Mouse (Mus musculus) liver, embryonic 14.5 days (tissue): Measurements from ENCODE around the gene Trmt44. TPM values are rescaled to one million over a fixed set of nuclear protein-coding genes. Genes with fewer than 3 reads are reported as not detected.

Experiments
- ATAC-seq: fragments of 200-750 bp; cut with Nextera tagmentation; 2 replicates; pipeline ENCODE4 v1.8.0; 2017; ENCODE audit warnings: moderate number of reproducible peaks, mild to moderate bottlenecking, moderate library complexity; ENCODE audit not compliant: insufficient read depth
- DNase-seq, 3 experiments: peaks; one replicate each; pipeline ENCODE4 v3.0.0-alpha.2; 2012 to 2013; ENCODE audit warnings: low read depth in 3 of 3, low spot score in 3 of 3
- H3K27ac ChIP-seq: fragments of 300-500 bp; sonication (generic); 2 replicates; pipeline ENCODE4 v1.5.1; 2014; ENCODE audit warnings: moderate library complexity, mild to moderate bottlenecking, control low read depth, inconsistent platforms
- H3K27me3 ChIP-seq: fragments of 300-500 bp; sonication (generic); 2 replicates; pipeline ENCODE4 v1.6.1; 2014; ENCODE audit warnings: mild to moderate bottlenecking, low read length, moderate library complexity; ENCODE audit not compliant: control insufficient read depth, insufficient read depth
- H3K36me3 ChIP-seq: fragments of 300-500 bp; sonication (generic); replicated peaks from 2 replicates; pipeline ENCODE4 v1.6.1; 2014; ENCODE audit warnings: low read depth; ENCODE audit not compliant: control insufficient read depth, insufficient read depth
- H3K4me1 ChIP-seq, 2 experiments: fragments of 200-500 bp in 1 of 2; fragments of 300-500 bp in 1 of 2; sonication (generic) in 1 of 2; replicated peaks; 2 replicates each; pipeline ENCODE4 v1.6.1; 2012 to 2014; ENCODE audit warnings: antibody characterized with exemption in 1 of 2, inconsistent platforms in 1 of 2, low read length in 1 of 2; ENCODE audit not compliant: control insufficient read depth in 2 of 2, insufficient read depth in 2 of 2
- H3K4me2 ChIP-seq: fragments of 300-500 bp; sonication (generic); 2 replicates; pipeline ENCODE4 v1.6.1; 2014; ENCODE audit warnings: low read depth, mild to moderate bottlenecking, control low read depth, moderate library complexity
- H3K4me3 ChIP-seq, 2 experiments: fragments of 200-500 bp in 1 of 2; fragments of 300-500 bp in 1 of 2; sonication (generic) in 1 of 2; 2 replicates each; pipeline ENCODE4 v1.5.1; 2012 to 2014; ENCODE audit warnings: low read depth in 2 of 2, low read length in 2 of 2, mild to moderate bottlenecking in 2 of 2, control low read depth in 1 of 2, inconsistent platforms in 1 of 2, moderate library complexity in 1 of 2; ENCODE audit not compliant: insufficient read depth in 1 of 2
- H3K9ac ChIP-seq: fragments of 300-500 bp; sonication (generic); replicated peaks from 2 replicates; pipeline ENCODE4 v1.6.1; 2014; ENCODE audit warnings: mild to moderate bottlenecking, control low read depth, moderate library complexity
- H3K9me3 ChIP-seq: fragments of 300-500 bp; sonication (generic); 2 replicates; pipeline ENCODE4 v1.6.1; 2016; ENCODE audit warnings: low read length, mixed read lengths; ENCODE audit not compliant: control insufficient read depth
- CTCF ChIP-seq: IDR thresholded peaks from 2 replicates; pipeline ENCODE4 v1.5.1; 2016; ENCODE audit warnings: antibody characterized with exemption, low read depth, control low read depth
- EP300 ChIP-seq: IDR thresholded peaks from 2 replicates; pipeline ENCODE4 v1.6.1; 2016; ENCODE audit warnings: antibody characterized with exemption, low read depth
- WGBS: fragments of 180-500 bp; shearing (Covaris S2); extraction: QIAGEN DNeasy Blood & Tissue Kit; methylation state at CpG from one replicate; pipeline ENCODE4 v1.1.7; 2014; ENCODE audit not compliant: insufficient replicate concordance; 5-methylcytosine and 5-hydroxymethylcytosine counted together
- polyA plus RNA-seq, 2 experiments: library from polyadenylated mRNA; depleted of rRNA in 1 of 2; stranded (reverse) in 1 of 2; unstranded in 1 of 2; fragments of >200 nt; fragmentation: Nextera tagmentation in 1 of 2; extraction: Ambion mirVana in 1 of 2; gene quantifications; 2 replicates each; pipeline versions ENCODE4 v1.2.1 to v1.2.3; 2012 to 2014

Gene Trmt44
- polyA plus RNA-seq (2012; rRNA removed) (1.5 and 2.0 TPM in 2 replicates), polyA plus RNA-seq (2014; fragmentation: Nextera tagmentation; extraction: Ambion mirVana) (1.8 and 2.3 TPM in 2 replicates)

DNA sequence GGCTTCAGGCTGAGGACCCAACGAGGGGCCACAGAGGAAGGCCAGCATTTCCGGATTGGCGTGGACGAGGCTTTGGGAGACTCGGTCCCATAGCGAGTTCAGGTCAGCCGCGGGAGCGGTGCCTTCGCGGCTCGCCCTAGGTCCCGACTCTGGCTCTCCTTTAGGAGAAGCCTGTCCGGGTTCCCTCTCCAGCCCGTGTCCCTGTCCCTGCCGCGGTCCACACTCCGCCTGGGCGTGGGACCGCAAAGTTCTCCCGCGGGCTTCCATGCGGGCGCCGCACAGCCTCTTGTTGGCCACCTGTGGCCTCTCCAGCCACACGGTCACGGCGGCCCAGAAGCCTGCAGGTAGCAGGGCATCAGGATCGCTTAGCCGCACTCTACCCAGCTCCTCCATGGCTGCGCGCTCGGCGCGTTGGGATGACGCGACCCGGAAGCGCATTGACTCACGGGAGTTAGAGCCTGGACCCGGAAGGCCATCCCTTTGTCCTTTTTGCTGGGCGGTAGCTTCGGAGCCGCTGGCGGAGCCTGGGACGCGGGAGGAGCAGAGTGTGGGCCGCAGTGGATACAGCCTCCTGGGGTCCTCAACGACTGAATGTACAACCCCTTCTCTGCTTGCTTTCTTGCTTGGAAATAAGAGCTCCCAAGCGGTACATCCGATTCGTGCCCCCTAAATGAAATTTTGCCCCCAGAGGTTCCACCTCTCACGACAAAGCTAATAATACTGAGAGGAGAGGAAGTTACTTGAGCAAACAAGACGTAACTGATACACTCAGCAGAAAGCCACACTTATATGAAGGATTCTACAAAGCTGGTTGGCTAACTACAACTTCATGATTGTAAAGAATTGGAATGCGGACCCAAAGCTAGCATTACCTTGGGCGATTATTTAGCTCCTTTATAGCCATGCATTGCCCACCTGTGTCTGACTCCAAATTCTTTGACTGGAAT is at the start of gene Trmt44:
TSS of gene Trmt44 (minus strand) at position 418 of the 947 bp plus-strand sequence.
- no peaks in the 10 kb centered on the region for H3K9me3 ChIP-seq
- 4% methylated on average over 56 of the region's 56 CpGs for WGBS
- DNase-seq: peak; percentile 73 to 75 (median 75)

GRCm38 (mm10) chr5:35623831-35624230 is 49.0 kb upstream of the Trmt44 start:
- TF ChIP-seq EP300: no peak
- TF ChIP-seq CTCF: no peak
- H3K4me3 ChIP-seq: no peak overlapping the region
- H3K9ac ChIP-seq: no peak overlapping the region
- DNase-seq (no peak), ATAC-seq (no peak)
- H3K4me1 ChIP-seq: no peaks in the 10 kb centered on the region
- no peaks in the 10 kb centered on the region for H3K36me3 ChIP-seq
- H3K4me2 ChIP-seq: no peak overlapping the region
- no peaks in the 10 kb centered on the region for H3K9me3 ChIP-seq
- H3K27ac ChIP-seq: no peak overlapping the region
- H3K27me3 ChIP-seq: no peaks in the 10 kb centered on the region

More for the DNA sequence above, at the start of gene Trmt44:
- peak; percentile 92 for ATAC-seq
- peak within 1 kb of the TSS; percentile 80 to 92 for H3K4me3 ChIP-seq
- H3K27me3 ChIP-seq: no peaks in the 10 kb centered on the region
- peaks cover 5 to 6% of the 10 kb centered on the region in 2 experiments; a peak in 3 of 4 replicates for H3K4me1 ChIP-seq
- H3K4me2 ChIP-seq: peak within 1 kb of the TSS; percentile 90
- H3K27ac ChIP-seq: peak within 1 kb of the TSS; percentile 28
- H3K9ac ChIP-seq: peak within 1 kb of the TSS; percentile 74
- no peak for TF ChIP-seq EP300
- no peak for TF ChIP-seq CTCF
- peaks cover 10% of the 10 kb centered on the region; the same call in 1 of the 2 replicates for H3K36me3 ChIP-seq

- Histone ChIP-seq H3K27ac (no peak overlapping the region), H3K9me3 (no peaks in the 10 kb centered on the region), H3K27me3 (no peaks in the 10 kb centered on the region), H3K36me3 (no peaks in the 10 kb centered on the region), H3K4me2 (no peak overlapping the region), H3K4me3 (no peak overlapping the region), H3K9ac (no peak overlapping the region), H3K4me1 (no peaks in the 10 kb centered on the region)
- TF ChIP-seq CTCF (no peak), EP300 (no peak)
- no peak for ATAC-seq
- no peak for DNase-seq
- WGBS: 25% methylated on average over 4 of the region's 4 CpGs
These were observed 46.2 kb upstream of the Trmt44 start for GRCm38 (mm10) chr5:35621114-35621513.

GRCm38 (mm10) chr5:35616943-35617342 is 42.1 kb upstream of the Trmt44 start:
- DNase-seq (no peak), ATAC-seq (no peak)
- no peak overlapping the region for H3K4me3 ChIP-seq
- H3K27me3 ChIP-seq: no peaks in the 10 kb centered on the region
- H3K4me2 ChIP-seq: no peak overlapping the region
- no peak overlapping the region for H3K27ac ChIP-seq
- 61% methylated on average over 5 of the region's 5 CpGs for WGBS
- H3K9ac ChIP-seq: no peak overlapping the region
- H3K9me3 ChIP-seq: no peaks in the 10 kb centered on the region
- no peaks in the 10 kb centered on the region for H3K36me3 ChIP-seq
- H3K4me1 ChIP-seq: no peaks in the 10 kb centered on the region
- TF ChIP-seq CTCF (no peak), EP300 (no peak)

DNA sequence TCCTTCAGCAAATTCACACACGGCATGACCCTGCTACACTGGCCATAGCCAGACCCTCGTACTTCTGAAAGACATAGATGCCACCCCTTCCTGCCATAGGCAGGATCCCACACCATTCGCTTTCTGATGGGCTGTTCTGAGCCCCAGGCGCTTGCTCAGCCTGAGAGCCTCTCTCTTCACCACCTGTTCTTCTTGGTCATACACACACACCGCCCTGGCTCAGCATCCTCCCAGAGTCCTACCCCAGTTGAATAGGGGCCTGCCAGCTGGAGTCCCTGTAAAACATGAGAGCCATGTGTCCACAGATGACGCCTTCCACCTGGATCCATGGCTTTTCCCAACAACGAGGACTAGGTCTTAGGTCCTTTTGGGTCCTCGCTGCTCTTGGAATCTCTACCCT is 37.9 kb upstream of the Trmt44 start:
- no peaks in the 10 kb centered on the region for H3K9me3 ChIP-seq
- H3K36me3 ChIP-seq: no peaks in the 10 kb centered on the region
- H3K9ac ChIP-seq: no peak overlapping the region
- TF ChIP-seq EP300 (no peak), CTCF (no peak)
- no peak overlapping the region for H3K4me2 ChIP-seq
- no peaks in the 10 kb centered on the region for H3K27me3 ChIP-seq
- no peaks in the 10 kb centered on the region for H3K4me1 ChIP-seq
- no peak overlapping the region for H3K27ac ChIP-seq
- H3K4me3 ChIP-seq: no peak overlapping the region
- no peak for DNase-seq
- 69% methylated on average over 8 of the region's 8 CpGs for WGBS
- ATAC-seq: no peak
